Mouse (Mus musculus): ENCODE results near the gene Zc3h7a. TPM values are rescaled to one million over a fixed set of nuclear protein-coding genes. Genes with fewer than 3 reads are reported as not detected.
A peak's percentile ranks its signal among the peaks of the same experiment; 100 is the strongest.

Gene Zc3h7a
- polyA plus RNA-seq (2014; fragmentation: Nextera tagmentation; extraction: Ambion mirVana): 70.6 and 72.1 TPM in 2 replicates

DNA sequence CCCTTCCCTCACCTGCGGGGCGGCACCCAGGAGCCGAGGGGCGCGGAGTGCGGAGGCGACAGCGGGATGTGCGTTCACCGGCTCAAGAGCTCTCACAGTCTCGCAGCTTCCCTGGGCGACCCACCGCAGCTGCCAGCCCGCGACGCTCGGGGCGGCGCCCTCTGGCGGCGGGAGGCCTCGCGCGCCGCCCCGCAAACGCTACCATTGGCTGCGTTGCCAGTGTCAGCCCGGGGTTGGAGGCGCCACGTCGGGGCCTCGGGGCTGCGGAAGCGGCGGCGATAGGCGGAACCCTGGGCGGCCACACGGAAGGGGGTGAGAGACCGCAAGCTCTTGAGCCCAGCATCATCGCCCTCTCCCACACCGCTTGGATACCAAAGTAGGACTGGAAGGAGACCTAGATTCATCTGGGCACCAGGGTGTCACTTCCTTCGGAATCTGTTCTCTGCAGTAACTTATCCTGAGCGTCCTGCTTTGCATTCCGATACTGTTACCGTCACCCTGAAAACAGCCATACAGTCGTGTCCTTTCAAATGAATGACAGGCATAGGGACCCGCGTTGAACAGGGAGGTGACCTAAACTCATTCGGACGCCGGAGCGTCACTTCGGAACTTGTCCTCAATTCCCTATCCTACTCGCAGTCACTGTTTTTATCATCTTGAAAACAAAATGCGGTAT lies at the start of gene Zc3h7a:
TSS of gene Zc3h7a (minus strand) at position 186 of the 676 bp plus-strand sequence.
- WGBS: under 1% methylated on average over 57 of the region's 57 CpGs

GRCm38 (mm10) chr16:11217801-11218200 lies 41.6 kb upstream of the Zc3h7a start:
- WGBS: 78% methylated on average over 3 of the region's 3 CpGs

More for the DNA sequence above, at the start of gene Zc3h7a:
- H3K4me1 ChIP-seq (ENCODE audit: control insufficient read depth in 2 of 2, insufficient read depth in 2 of 2, low read length in 2 of 2): peaks cover 0 to 16% of the 10 kb centered on the region in 2 experiments; a peak in 3 of 4 replicates
- H3K4me2 ChIP-seq (ENCODE audit: low read length): peak within 1 kb of the TSS; percentile 68
- peak within 1 kb of the TSS; percentile 86 to 93 for H3K4me3 ChIP-seq (ENCODE audit: control insufficient read depth in 1 of 2, insufficient read depth in 1 of 2, low read depth in 1 of 2, low read length in 2 of 2)
- H3K27me3 ChIP-seq (ENCODE audit: control insufficient read depth, insufficient read depth, low read length): no peaks in the 10 kb centered on the region
- H3K36me3 ChIP-seq (ENCODE audit: control insufficient read depth, insufficient read depth, low read length): no peaks in the 10 kb centered on the region
- peak within 1 kb of the TSS; percentile 82 to 90 for H3K27ac ChIP-seq (replicated peaks in 1 of 2; ENCODE audit: control insufficient read depth in 1 of 2, insufficient read depth in 1 of 2, low read depth in 2 of 2, low read length in 2 of 2)
- peak within 1 kb of the TSS; percentile 93 for H3K9ac ChIP-seq (ENCODE audit: low read length)
- H3K9me3 ChIP-seq (ENCODE audit: control insufficient read depth, low read length): peaks cover 3% of the 10 kb centered on the region; the same call in 1 of the 2 replicates
- peak; percentile 88 for ATAC-seq (ENCODE audit: insufficient number of reproducible peaks, insufficient read depth, low FRiP score, low read depth)

GRCm38 (mm10) chr16:11203600-11204390 lies 27.6 kb upstream of the Zc3h7a start:
- Histone ChIP-seq H3K27ac (replicated peaks in 1 of 2; ENCODE audit: control insufficient read depth in 1 of 2, insufficient read depth in 1 of 2, low read depth in 2 of 2, low read length in 2 of 2) (peak overlapping the region; percentile 50 to 86; a peak in 3 of 4 replicates), H3K9me3 (ENCODE audit: control insufficient read depth, low read length) (no peaks in the 10 kb centered on the region), H3K27me3 (ENCODE audit: control insufficient read depth, insufficient read depth, low read length) (no peaks in the 10 kb centered on the region), H3K36me3 (ENCODE audit: control insufficient read depth, insufficient read depth, low read length) (peaks cover 51% of the 10 kb centered on the region), H3K4me3 (ENCODE audit: control insufficient read depth in 1 of 2, insufficient read depth in 1 of 2, low read depth in 1 of 2, low read length in 2 of 2) (peak overlapping the region; percentile 67 to 71), H3K9ac (ENCODE audit: low read length) (peak overlapping the region; percentile 92), H3K4me1 (ENCODE audit: control insufficient read depth in 2 of 2, insufficient read depth in 2 of 2, low read length in 2 of 2) (peaks cover 2 to 19% of the 10 kb centered on the region in 2 experiments; a peak in 3 of 4 replicates), H3K4me2 (ENCODE audit: low read length) (peak overlapping the region; percentile 93)
- ATAC-seq (ENCODE audit: insufficient number of reproducible peaks, insufficient read depth, low FRiP score, low read depth): no peak
- WGBS: 5% methylated on average over 24 of the region's 24 CpGs

More at GRCm38 (mm10) chr16:11217801-11218200, 41.6 kb upstream of the Zc3h7a start:
- H3K27ac ChIP-seq (replicated peaks in 1 of 2; ENCODE audit: control insufficient read depth in 1 of 2, insufficient read depth in 1 of 2, low read depth in 2 of 2, low read length in 2 of 2): no peak overlapping the region
- ATAC-seq (ENCODE audit: insufficient number of reproducible peaks, insufficient read depth, low FRiP score, low read depth): no peak
- no peaks in the 10 kb centered on the region for H3K4me1 ChIP-seq (ENCODE audit: control insufficient read depth in 2 of 2, insufficient read depth in 2 of 2, low read length in 2 of 2)
- H3K4me2 ChIP-seq (ENCODE audit: low read length): no peak overlapping the region
- H3K36me3 ChIP-seq (ENCODE audit: control insufficient read depth, insufficient read depth, low read length): peaks cover 79% of the 10 kb centered on the region
- H3K9me3 ChIP-seq (ENCODE audit: control insufficient read depth, low read length): no peaks in the 10 kb centered on the region
- H3K4me3 ChIP-seq (ENCODE audit: control insufficient read depth in 1 of 2, insufficient read depth in 1 of 2, low read depth in 1 of 2, low read length in 2 of 2): no peak overlapping the region
- H3K9ac ChIP-seq (ENCODE audit: low read length): no peak overlapping the region
- no peaks in the 10 kb centered on the region for H3K27me3 ChIP-seq (ENCODE audit: control insufficient read depth, insufficient read depth, low read length)

DNA sequence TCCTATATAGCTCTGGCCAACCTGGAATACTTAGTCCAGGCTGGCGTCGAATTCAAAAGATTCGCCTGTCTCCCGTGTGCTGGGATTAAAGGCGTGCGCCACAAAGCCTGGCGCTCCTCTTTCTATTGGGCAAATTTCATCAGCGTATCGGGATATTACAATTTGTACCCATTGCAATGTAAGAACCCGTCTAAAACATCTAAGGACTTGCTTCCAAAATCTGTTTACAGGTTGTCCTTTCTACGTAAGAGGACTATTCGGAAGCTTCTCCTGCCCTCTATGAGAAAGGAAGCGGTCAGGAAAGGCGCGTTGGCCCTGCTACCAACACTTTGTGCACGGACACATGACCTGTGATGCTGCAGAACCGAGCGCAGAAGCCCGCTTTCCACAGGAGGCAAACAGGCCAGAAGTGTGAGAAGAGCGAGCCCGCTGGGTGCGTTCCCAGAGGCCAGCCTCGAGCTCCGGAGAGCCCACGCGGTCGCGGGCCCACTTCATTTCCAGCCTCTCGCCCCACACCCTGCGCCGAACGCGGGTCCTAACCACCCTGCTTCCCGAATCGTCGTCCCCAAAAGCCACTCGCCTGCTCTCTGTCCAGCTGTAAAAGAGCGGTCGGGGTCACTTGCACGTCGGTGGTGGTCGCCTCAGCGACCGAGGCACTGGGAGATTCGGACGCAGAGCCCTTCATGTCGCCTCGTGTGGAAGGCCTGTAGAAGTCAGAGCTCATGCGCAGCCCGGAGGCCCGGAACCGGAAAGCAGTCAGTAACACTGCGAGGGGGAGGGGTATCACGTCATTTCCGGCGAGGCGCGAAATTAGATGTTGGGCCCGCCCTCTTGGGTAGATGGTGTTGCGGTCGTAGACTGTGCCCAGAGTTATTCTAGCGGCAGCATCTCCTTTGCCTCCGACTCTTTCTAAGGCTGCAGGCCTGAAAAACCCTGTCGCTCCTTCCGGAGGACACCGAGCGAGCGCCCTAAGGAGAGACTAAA lies 26.7 kb upstream of the Zc3h7a start, which contains the start of gene Rsl1d1:
TSS of gene Rsl1d1 (minus strand) at position 761 of the 984 bp plus-strand sequence.
- H3K36me3 ChIP-seq (ENCODE audit: control insufficient read depth, insufficient read depth, low read length): peaks cover 53% of the 10 kb centered on the region
- peak within 1 kb of the TSS; percentile 93 for H3K4me2 ChIP-seq (ENCODE audit: low read length)
- H3K27me3 ChIP-seq (ENCODE audit: control insufficient read depth, insufficient read depth, low read length): no peaks in the 10 kb centered on the region
- H3K9me3 ChIP-seq (ENCODE audit: control insufficient read depth, low read length): no peaks in the 10 kb centered on the region
- WGBS: under 1% methylated on average over 68 of the region's 68 CpGs
- H3K27ac ChIP-seq (replicated peaks in 1 of 2; ENCODE audit: control insufficient read depth in 1 of 2, insufficient read depth in 1 of 2, low read depth in 2 of 2, low read length in 2 of 2): peak within 1 kb of the TSS; percentile 86
- peak; percentile 96 for ATAC-seq (ENCODE audit: insufficient number of reproducible peaks, insufficient read depth, low FRiP score, low read depth)
- peak within 1 kb of the TSS; percentile 92 for H3K9ac ChIP-seq (ENCODE audit: low read length)
- peaks cover 2 to 19% of the 10 kb centered on the region in 2 experiments; a peak in 3 of 4 replicates for H3K4me1 ChIP-seq (ENCODE audit: control insufficient read depth in 2 of 2, insufficient read depth in 2 of 2, low read length in 2 of 2)
- H3K4me3 ChIP-seq (ENCODE audit: control insufficient read depth in 1 of 2, insufficient read depth in 1 of 2, low read depth in 1 of 2, low read length in 2 of 2): peak within 1 kb of the TSS; percentile 67 to 71

- H3K9me3 ChIP-seq (ENCODE audit: control insufficient read depth, low read length): no peaks in the 10 kb centered on the region
- WGBS: 64% methylated on average over 6 of the region's 6 CpGs
- H3K4me2 ChIP-seq (ENCODE audit: low read length): peak overlapping the region; percentile 93
- H3K4me1 ChIP-seq (ENCODE audit: control insufficient read depth in 2 of 2, insufficient read depth in 2 of 2, low read length in 2 of 2): peaks cover 2 to 19% of the 10 kb centered on the region in 2 experiments; a peak in 3 of 4 replicates
- H3K27me3 ChIP-seq (ENCODE audit: control insufficient read depth, insufficient read depth, low read length): no peaks in the 10 kb centered on the region
- no peak overlapping the region for H3K27ac ChIP-seq (replicated peaks in 1 of 2; ENCODE audit: control insufficient read depth in 1 of 2, insufficient read depth in 1 of 2, low read depth in 2 of 2, low read length in 2 of 2)
- peaks cover 55% of the 10 kb centered on the region for H3K36me3 ChIP-seq (ENCODE audit: control insufficient read depth, insufficient read depth, low read length)
- peak overlapping the region; percentile 92 for H3K9ac ChIP-seq (ENCODE audit: low read length)
- ATAC-seq (ENCODE audit: insufficient number of reproducible peaks, insufficient read depth, low FRiP score, low read depth): no peak
- H3K4me3 ChIP-seq (ENCODE audit: control insufficient read depth in 1 of 2, insufficient read depth in 1 of 2, low read depth in 1 of 2, low read length in 2 of 2): peak overlapping the region in 1 of 2 experiments; percentile 67; a peak in 3 of 4 replicates
These were observed 25.7 kb upstream of the Zc3h7a start for GRCm38 (mm10) chr16:11201740-11202394.

DNA sequence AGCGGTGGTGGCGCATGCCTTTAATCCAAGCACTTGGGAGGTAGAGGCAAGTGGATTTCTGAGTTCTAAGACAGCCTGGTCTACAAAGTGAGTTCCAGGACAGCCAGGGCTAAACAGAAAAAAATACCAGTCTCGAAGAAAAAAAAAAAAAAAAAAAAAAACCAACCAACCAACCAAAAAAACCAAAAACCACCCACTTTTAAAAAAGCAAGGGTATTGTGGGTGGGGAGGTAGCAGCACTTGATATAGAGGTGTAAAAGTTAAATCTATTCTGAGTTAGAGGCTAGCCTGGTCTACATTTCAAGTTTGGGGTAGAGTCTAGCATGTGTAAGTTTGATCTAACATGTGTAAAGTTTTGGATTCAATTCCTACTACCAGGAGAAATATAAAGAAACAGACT lies 24.1 kb upstream of the Zc3h7a start:
- 95% methylated on average over 3 of the region's 3 CpGs for WGBS
- no peak for ATAC-seq (ENCODE audit: insufficient number of reproducible peaks, insufficient read depth, low FRiP score, low read depth)

More for the DNA sequence above, 24.1 kb upstream of the Zc3h7a start:
- Histone ChIP-seq H3K4me3 (ENCODE audit: control insufficient read depth in 1 of 2, insufficient read depth in 1 of 2, low read depth in 1 of 2, low read length in 2 of 2) (no peak overlapping the region), H3K9me3 (ENCODE audit: control insufficient read depth, low read length) (no peaks in the 10 kb centered on the region), H3K36me3 (ENCODE audit: control insufficient read depth, insufficient read depth, low read length) (peaks cover 66% of the 10 kb centered on the region), H3K27me3 (ENCODE audit: control insufficient read depth, insufficient read depth, low read length) (no peaks in the 10 kb centered on the region), H3K27ac (replicated peaks in 1 of 2; ENCODE audit: control insufficient read depth in 1 of 2, insufficient read depth in 1 of 2, low read depth in 2 of 2, low read length in 2 of 2) (no peak overlapping the region), H3K9ac (ENCODE audit: low read length) (no peak overlapping the region), H3K4me2 (ENCODE audit: low read length) (no peak overlapping the region), H3K4me1 (ENCODE audit: control insufficient read depth in 2 of 2, insufficient read depth in 2 of 2, low read length in 2 of 2) (peaks cover 2 to 19% of the 10 kb centered on the region in 2 experiments; a peak in 3 of 4 replicates)

Data from heart, embryonic 14.5 days (tissue).